Mouse (Mus musculus): ENCODE measurements at regions not wholly inside any gene's neighbourhood (a gene's known extent, or its start where the extent isn't known, plus 50 kb on each side); places are given as distances from the start of the nearest gene placed in this dataset.

- TF ChIP-seq CTCF (IDR thresholded peaks at IDR 0.05; ENCODE audit: control insufficient read depth, insufficient read depth, insufficient read length) (no peak), MYOG (IDR thresholded peaks at IDR 0.05; ENCODE audit: control insufficient read depth, extremely low read depth, insufficient read length) (no peak), USF1 (IDR thresholded peaks at IDR 0.05; ENCODE audit: low read depth) (no peak)
Observed at GRCm38 (mm10) chr7:29575606-29576005, 57.2 kb upstream of the Sipa1l3 start.
